Mouse (Mus musculus): ENCODE data around the gene Tmem161b. TPM values are rescaled to one million over a fixed set of nuclear protein-coding genes. Genes with fewer than 3 reads are reported as not detected.

Gene Tmem161b
- total RNA-seq, 4 experiments from 2014 or later = 29.7 to 39.6 (median 32.7) TPM

Small RNAs within 50 kb of the gene (microRNA-seq; reads per million reads assigned to microRNA genes)
- 0 reads per million in 2 experiments for gene Gm24331

Data from left cerebral cortex, adult 8-10 months (tissue).